Mouse (Mus musculus) lung, embryonic 14.5 days (tissue): Measurements from ENCODE around the gene Gucy2e. TPM values are rescaled to one million over a fixed set of nuclear protein-coding genes. Genes with fewer than 3 reads are reported as not detected.

Experiments
- ATAC-seq: fragments of 200-750 bp; cut with Nextera tagmentation; 2 replicates; pipeline ENCODE4 v1.8.0; 2017; ENCODE audit warnings: mild to moderate bottlenecking, moderate TSS enrichment, moderate library complexity; ENCODE audit not compliant: insufficient read depth
- DNase-seq: peaks from one replicate; pipeline ENCODE4 v3.0.0-alpha.2; 2015
- H3K27ac ChIP-seq: fragments of 300-500 bp; sonication (generic); 2 replicates; pipeline ENCODE4 v1.5.1; 2014; ENCODE audit warnings: low read depth, mild to moderate bottlenecking, moderate library complexity
- H3K27me3 ChIP-seq: fragments of 300-500 bp; sonication (generic); 2 replicates; pipeline ENCODE4 v1.6.1; 2014; ENCODE audit warnings: low read length, control low read depth; ENCODE audit not compliant: insufficient read depth
- H3K36me3 ChIP-seq: fragments of 300-500 bp; sonication (generic); 2 replicates; pipeline ENCODE4 v1.6.1; 2014; ENCODE audit warnings: control low read depth; ENCODE audit not compliant: insufficient read depth
- H3K4me1 ChIP-seq: fragments of 300-500 bp; sonication (generic); 2 replicates; pipeline ENCODE4 v1.6.1; 2014; ENCODE audit warnings: antibody characterized with exemption, control low read depth; ENCODE audit not compliant: insufficient read depth
- H3K4me2 ChIP-seq: fragments of 300-500 bp; sonication (generic); 2 replicates; pipeline ENCODE4 v1.6.1; 2014; ENCODE audit warnings: mild to moderate bottlenecking
- H3K4me3 ChIP-seq: fragments of 300-500 bp; sonication (generic); 2 replicates; pipeline ENCODE4 v1.5.1; 2014; ENCODE audit warnings: low read depth, low read length
- H3K9ac ChIP-seq: fragments of 300-500 bp; sonication (generic); 2 replicates; pipeline ENCODE4 v1.6.1; 2014
- H3K9me3 ChIP-seq: fragments of 300-500 bp; sonication (generic); 2 replicates; pipeline ENCODE4 v1.6.1; 2016; ENCODE audit warnings: low read depth, low read length, control low read depth
- CTCF ChIP-seq: IDR thresholded peaks from 2 replicates; pipeline ENCODE4 v1.5.1; 2016; ENCODE audit warnings: antibody characterized with exemption, low read depth
- WGBS: fragments of 180-500 bp; shearing (Covaris S2); extraction: QIAGEN DNeasy Blood & Tissue Kit; methylation state at CpG from one replicate; pipeline ENCODE4 v1.1.7; 2014; 5-methylcytosine and 5-hydroxymethylcytosine counted together
- polyA plus RNA-seq: library from polyadenylated mRNA; unstranded; fragments of >200 nt; fragmentation: Nextera tagmentation; extraction: Ambion mirVana; gene quantifications from 2 replicates; pipeline ENCODE4 v1.2.1, GENCODE M21; 2014

The Gucy2e gene
- polyA plus RNA-seq, 1 experiment from 2014 or later = not detected

DNA sequence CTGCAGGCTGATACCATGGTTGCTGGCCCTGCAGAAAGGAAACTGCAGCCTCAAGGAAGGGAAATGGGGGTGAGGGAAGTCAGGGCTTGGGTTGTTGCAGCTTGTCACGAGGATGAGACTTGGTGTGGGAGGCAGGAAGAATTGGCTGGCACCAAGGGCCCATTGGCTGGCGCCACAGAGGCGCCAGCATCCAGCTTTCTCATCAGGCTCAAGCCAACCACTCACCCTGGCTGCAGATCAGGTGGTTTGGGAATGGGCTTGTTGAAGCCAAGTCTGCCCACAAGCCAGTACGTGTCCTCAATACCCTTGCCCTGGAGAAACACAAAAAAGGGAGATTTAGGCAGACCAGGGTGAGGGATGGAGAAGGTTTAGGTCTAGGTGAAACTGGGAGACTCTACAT, 13.7 kb downstream of the Gucy2e start:
- H3K9ac ChIP-seq = no peak overlapping the region
- H3K4me1 ChIP-seq = no peaks in the 10 kb centered on the region
- no peaks in the 10 kb centered on the region for H3K36me3 ChIP-seq
- H3K27me3 ChIP-seq = no peaks in the 10 kb centered on the region
- no peak for ATAC-seq
- no peaks in the 10 kb centered on the region; the same call in 1 of the 2 replicates for H3K9me3 ChIP-seq
- H3K4me2 ChIP-seq = no peak overlapping the region
- no peak overlapping the region for H3K27ac ChIP-seq
- WGBS = 83% methylated on average over 4 of the region's 4 CpGs
- no peak for TF ChIP-seq CTCF
- no peak overlapping the region for H3K4me3 ChIP-seq
- DNase-seq = no peak

DNA sequence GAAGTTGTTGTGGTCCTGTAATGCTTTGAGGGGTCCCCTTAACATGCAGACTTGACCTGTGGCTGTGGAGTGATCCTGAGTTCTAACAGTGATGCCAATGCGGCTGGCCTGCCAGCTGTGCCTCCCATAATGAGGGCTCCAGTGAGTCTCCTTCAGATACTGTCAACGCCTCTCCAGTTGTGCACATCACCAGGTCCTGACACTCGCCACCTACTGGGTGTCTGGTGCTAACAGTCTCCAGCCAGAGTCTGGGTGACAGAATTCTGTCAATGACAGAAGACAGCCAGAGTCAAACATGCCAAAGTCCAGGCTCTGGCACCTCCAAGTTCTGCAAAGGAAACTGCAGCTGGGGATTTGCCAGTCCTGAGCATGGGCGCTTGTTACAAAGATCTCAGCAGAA, 15.8 kb downstream of the Gucy2e start:
- no peak overlapping the region for H3K27ac ChIP-seq
- WGBS = 53% methylated on average over 4 of the region's 4 CpGs
- H3K4me3 ChIP-seq = no peak overlapping the region
- no peak for TF ChIP-seq CTCF
- H3K27me3 ChIP-seq = no peaks in the 10 kb centered on the region
- no peak overlapping the region for H3K4me2 ChIP-seq
- no peaks in the 10 kb centered on the region for H3K36me3 ChIP-seq
- no peak for DNase-seq
- ATAC-seq = no peak
- no peak overlapping the region; the same call in 1 of the 2 replicates for H3K9ac ChIP-seq
- H3K4me1 ChIP-seq = no peaks in the 10 kb centered on the region
- H3K9me3 ChIP-seq = no peaks in the 10 kb centered on the region; the same call in 1 of the 2 replicates

DNA sequence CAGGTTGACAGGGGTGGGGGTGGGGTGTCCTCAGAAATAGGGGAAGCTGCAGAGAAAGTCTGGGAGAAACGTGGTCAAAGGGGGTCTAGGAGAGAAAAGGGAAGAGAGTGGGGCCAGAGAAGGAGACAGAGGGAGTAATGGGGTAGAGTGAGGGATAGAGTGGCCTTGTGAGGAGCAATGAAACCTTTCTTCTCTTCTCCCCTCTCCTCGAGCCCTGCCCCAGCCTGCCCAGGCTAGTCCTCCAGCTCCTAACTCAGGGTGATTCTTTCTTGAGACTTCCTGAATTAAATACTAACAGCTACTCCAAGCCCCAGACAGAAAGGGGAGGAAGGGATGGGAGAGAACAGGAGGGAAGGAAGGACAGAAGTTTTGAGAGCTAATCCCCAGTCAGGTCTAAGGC, 18.2 kb downstream of the Gucy2e start:
- DNase-seq = no peak
- no peak for ATAC-seq
- no peak overlapping the region for H3K9ac ChIP-seq
- no peak overlapping the region for H3K27ac ChIP-seq
- no peak overlapping the region for H3K4me3 ChIP-seq
- no peaks in the 10 kb centered on the region for H3K9me3 ChIP-seq
- H3K27me3 ChIP-seq = no peaks in the 10 kb centered on the region
- no peaks in the 10 kb centered on the region for H3K4me1 ChIP-seq
- TF ChIP-seq CTCF = no peak
- WGBS = 48% methylated on average over 2 of the region's 2 CpGs
- H3K4me2 ChIP-seq = no peak overlapping the region
- no peaks in the 10 kb centered on the region for H3K36me3 ChIP-seq

DNA sequence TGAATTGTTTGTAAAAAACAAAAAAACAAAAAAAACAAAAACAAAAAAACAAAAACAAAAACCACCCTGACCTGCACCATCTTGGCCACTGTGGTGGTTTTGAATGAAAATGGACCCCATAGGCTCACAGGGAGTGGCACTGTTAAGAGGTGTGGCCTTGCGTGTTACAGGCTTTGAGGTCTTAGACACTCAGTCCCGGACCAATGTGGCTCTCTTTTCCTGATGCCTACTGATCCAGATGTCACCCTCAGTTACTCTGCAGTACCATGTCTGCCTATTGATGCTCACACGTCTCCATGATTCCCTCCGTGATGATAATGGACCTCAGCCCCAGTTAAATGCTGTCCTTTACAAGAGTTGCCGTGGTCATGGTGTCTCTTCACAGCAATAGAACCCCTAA, 19.4 kb downstream of the Gucy2e start:
- DNase-seq = no peak

DNA sequence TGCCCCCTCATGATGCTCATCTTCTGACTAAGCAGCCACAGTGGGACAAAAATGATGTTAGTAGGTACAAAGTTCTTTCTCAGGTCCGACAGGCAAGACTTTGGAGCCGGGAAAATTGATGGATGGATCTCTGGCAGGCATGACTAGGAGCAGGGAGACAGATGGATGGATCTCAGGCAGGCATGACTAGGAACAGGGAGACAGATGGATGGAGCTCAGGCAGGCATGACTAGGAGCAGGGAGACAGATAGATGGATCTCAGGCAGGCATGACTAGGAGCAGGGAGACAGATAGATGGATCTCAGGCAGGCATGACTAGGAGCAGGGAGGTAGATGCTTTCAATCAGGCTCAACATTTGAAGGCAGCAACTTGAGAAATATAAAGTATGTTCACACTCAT, 25.4 kb downstream of the Gucy2e start:
- ATAC-seq (no peak), DNase-seq (no peak)
- Histone ChIP-seq H3K36me3 (no peaks in the 10 kb centered on the region), H3K27ac (no peak overlapping the region), H3K27me3 (no peaks in the 10 kb centered on the region), H3K9ac (no peak overlapping the region), H3K4me3 (no peak overlapping the region), H3K4me2 (peak overlapping the region; percentile 12; the same call in 1 of the 2 replicates), H3K4me1 (no peaks in the 10 kb centered on the region), H3K9me3 (no peaks in the 10 kb centered on the region)
- no peak for TF ChIP-seq CTCF
- WGBS = 8% methylated on average over 2 of the region's 2 CpGs

More for the DNA sequence above, 19.4 kb downstream of the Gucy2e start:
- H3K9ac ChIP-seq = no peak overlapping the region
- H3K4me2 ChIP-seq = no peak overlapping the region
- no peaks in the 10 kb centered on the region for H3K9me3 ChIP-seq
- TF ChIP-seq CTCF = no peak
- no peak for ATAC-seq
- 81% methylated on average over 5 of the region's 5 CpGs for WGBS
- no peak overlapping the region for H3K27ac ChIP-seq
- no peaks in the 10 kb centered on the region for H3K27me3 ChIP-seq
- no peak overlapping the region for H3K4me3 ChIP-seq
- H3K4me1 ChIP-seq = no peaks in the 10 kb centered on the region
- H3K36me3 ChIP-seq = no peaks in the 10 kb centered on the region

DNA sequence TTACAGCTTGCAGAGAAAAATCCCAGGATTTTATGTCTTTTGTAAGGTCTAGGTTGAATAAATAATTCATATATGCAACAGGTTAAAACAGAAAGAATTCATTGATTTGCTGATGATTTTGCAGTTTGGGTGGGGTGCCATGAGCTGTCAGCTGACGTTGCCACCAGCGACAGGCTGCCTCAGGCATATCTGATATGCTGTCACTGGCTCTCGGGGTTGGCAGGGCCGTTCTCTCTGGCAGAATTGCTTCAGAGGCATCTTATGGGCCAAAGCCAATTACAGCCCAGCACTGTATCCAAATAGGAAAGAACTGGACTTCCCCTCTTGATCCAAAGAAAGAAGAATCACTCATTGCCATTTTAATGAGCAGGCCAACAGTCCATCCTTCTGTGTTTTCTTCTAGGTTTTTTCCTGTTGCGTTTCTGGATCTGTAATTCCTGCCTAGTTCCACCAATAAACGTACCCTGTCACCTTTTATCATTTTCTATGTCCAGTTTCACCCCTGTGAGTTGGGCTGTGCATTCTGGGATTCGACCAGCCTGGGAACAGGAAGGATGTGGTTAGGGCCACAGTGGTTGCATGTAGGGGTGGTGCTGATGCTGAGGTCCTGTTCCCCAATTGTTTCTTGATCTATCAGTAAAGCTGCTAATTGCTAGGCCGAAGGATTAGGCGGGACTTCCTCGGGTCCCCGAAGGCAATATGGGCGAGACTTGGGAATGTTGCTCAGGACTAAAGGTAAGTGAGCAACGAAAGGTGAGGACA, 34.2 kb downstream of the Gucy2e start:
- Histone ChIP-seq H3K27me3 (peaks cover 10% of the 10 kb centered on the region), H3K4me2 (no peak overlapping the region), H3K27ac (no peak overlapping the region), H3K9me3 (no peaks in the 10 kb centered on the region), H3K4me1 (no peaks in the 10 kb centered on the region), H3K4me3 (no peak overlapping the region), H3K9ac (no peak overlapping the region), H3K36me3 (no peaks in the 10 kb centered on the region)
- ATAC-seq = no peak
- no peak for TF ChIP-seq CTCF
- 74% methylated on average over 13 of the region's 13 CpGs for WGBS
- DNase-seq = no peak

DNA sequence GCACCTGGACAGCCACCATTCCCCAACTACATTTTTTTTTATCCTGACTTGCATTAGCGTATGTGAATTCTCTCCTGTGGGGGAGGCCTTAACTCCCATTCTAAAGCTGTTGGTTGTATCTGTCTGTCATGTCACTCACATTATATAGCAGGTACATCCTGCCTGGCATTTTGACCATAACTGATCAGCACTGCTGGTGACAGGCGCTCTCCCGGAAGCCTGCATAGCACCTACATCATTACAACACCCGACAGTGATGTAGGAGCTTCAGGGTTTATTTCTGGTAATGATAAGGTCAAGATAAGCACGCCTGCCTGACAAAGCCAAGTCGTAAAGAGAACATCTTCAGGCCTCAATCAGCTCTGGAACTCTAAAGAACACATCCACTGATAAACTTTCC, 36.6 kb downstream of the Gucy2e start:
- no peaks in the 10 kb centered on the region for H3K4me1 ChIP-seq
- H3K4me2 ChIP-seq = no peak overlapping the region
- ATAC-seq = no peak
- H3K4me3 ChIP-seq = no peak overlapping the region
- no peak for TF ChIP-seq CTCF
- H3K9me3 ChIP-seq = no peaks in the 10 kb centered on the region
- H3K27me3 ChIP-seq = peaks cover 24% of the 10 kb centered on the region
- no peak for DNase-seq
- H3K36me3 ChIP-seq = no peaks in the 10 kb centered on the region
- 27% methylated on average over 6 of the region's 6 CpGs for WGBS
- H3K27ac ChIP-seq = no peak overlapping the region
- H3K9ac ChIP-seq = no peak overlapping the region

DNA sequence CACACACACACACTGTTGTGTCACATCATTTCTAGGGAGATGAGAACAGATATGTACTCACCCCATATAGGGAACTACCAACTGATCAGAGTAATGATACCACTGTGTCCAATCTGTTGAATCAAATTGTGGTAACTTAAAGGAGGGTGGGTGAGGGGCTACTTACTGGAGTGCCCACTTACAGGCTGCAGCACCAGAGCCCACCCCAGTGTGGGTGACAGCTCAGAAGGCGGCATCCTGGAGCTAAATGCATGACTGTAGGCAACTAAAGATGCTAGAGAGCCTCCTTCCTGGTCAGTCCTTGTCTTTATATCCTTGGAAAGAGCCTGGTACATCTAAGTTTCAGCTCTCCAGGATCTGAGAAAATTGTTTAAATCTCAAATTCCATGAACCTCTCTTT, 37.6 kb downstream of the Gucy2e start:
- ATAC-seq = no peak
- Histone ChIP-seq H3K36me3 (no peaks in the 10 kb centered on the region), H3K4me1 (no peaks in the 10 kb centered on the region), H3K4me3 (no peak overlapping the region), H3K27ac (no peak overlapping the region), H3K4me2 (no peak overlapping the region), H3K9ac (no peak overlapping the region), H3K27me3 (peaks cover 24% of the 10 kb centered on the region), H3K9me3 (no peaks in the 10 kb centered on the region)
- no peak for TF ChIP-seq CTCF
- WGBS = 81% methylated on average over 1 of the region's 1 CpGs
- DNase-seq = no peak
